Mouse (Mus musculus): ENCODE data around the gene Gm31371. TPM values are rescaled to one million over a fixed set of nuclear protein-coding genes. Genes with fewer than 3 reads are reported as not detected.
"Not testable (repeated sequence)": the region's sequence is repeated elsewhere in the genome, so short reads cannot be mapped to it uniquely, and the experiment has no call there.

Gm31371 gene
- total RNA-seq (2015; ENCODE audit: low replicate concordance) (not detected in 2 replicates), total RNA-seq (2017; ENCODE audit: low replicate concordance) (not detected in 2 replicates)

- not testable (repeated sequence) for ATAC-seq (replicated peaks; ENCODE audit: low FRiP score, poor library complexity, severe bottlenecking)
Measured at GRCm38 (mm10) chr8:19903092-19903491, at the start of gene Gm31371. Gene Gm31371 (plus strand): TSS chr8:19903392.

GRCm38 (mm10) chr8:19906425-19907055 lies 3.3 kb downstream of the Gm31371 start:
- not testable (repeated sequence) for ATAC-seq (replicated peaks; ENCODE audit: low FRiP score, poor library complexity, severe bottlenecking)

- not testable (repeated sequence) for ATAC-seq (replicated peaks; ENCODE audit: low FRiP score, poor library complexity, severe bottlenecking)
Measured at GRCm38 (mm10) chr8:19908841-19909321, 5.7 kb downstream of the Gm31371 start.

- not testable (repeated sequence) for ATAC-seq (replicated peaks; ENCODE audit: low FRiP score, poor library complexity, severe bottlenecking)
Measured at GRCm38 (mm10) chr8:19919086-19919485, 15.9 kb downstream of the Gm31371 start.

GRCm38 (mm10) chr8:19934274-19934673 lies 31.1 kb downstream of the Gm31371 start:
- ATAC-seq (replicated peaks; ENCODE audit: low FRiP score, poor library complexity, severe bottlenecking): not testable (repeated sequence)

GRCm38 (mm10) chr8:19935541-19936030 lies 32.4 kb downstream of the Gm31371 start:
- ATAC-seq (replicated peaks; ENCODE audit: low FRiP score, poor library complexity, severe bottlenecking): not testable (repeated sequence)

- no peak for ATAC-seq (replicated peaks; ENCODE audit: low FRiP score, poor library complexity, severe bottlenecking)
Measured at GRCm38 (mm10) chr8:19960935-19961334, 57.7 kb downstream of the Gm31371 start.

GRCm38 (mm10) chr8:19963766-19964165 lies 60.6 kb downstream of the Gm31371 start:
- ATAC-seq (replicated peaks; ENCODE audit: low FRiP score, poor library complexity, severe bottlenecking): not testable (repeated sequence)

GRCm38 (mm10) chr8:19968151-19968550 lies 65.0 kb downstream of the Gm31371 start:
- not testable (repeated sequence) for ATAC-seq (replicated peaks; ENCODE audit: low FRiP score, poor library complexity, severe bottlenecking)

GRCm38 (mm10) chr8:19975237-19975636 lies 72.0 kb downstream of the Gm31371 start:
- ATAC-seq (replicated peaks; ENCODE audit: low FRiP score, poor library complexity, severe bottlenecking): not testable (repeated sequence)

Other genes starting within 250 kb of the Gm31371 start
- gene 4930467E23Rik, start 173.8 kb upstream of the Gm31371 start, total RNA-seq (2015; ENCODE audit: low replicate concordance): not detected in 2 replicates
- 0.26 and 1.4 TPM in 2 replicates for gene 4930467E23Rik, start 173.8 kb upstream of the Gm31371 start, total RNA-seq (2017; ENCODE audit: low replicate concordance)

Data from erythroblast, adult 5-6 weeks (primary cell).